Mouse (Mus musculus) E14TG2a.4 (cell line): ENCODE data around the gene Ryr2.

Experiments used
- CTCF ChIP-seq: conservative IDR thresholded peaks from 2 replicates; pipeline ENCODE4 v1.5.1; 2014; ENCODE audit warnings: low read length
- NANOG ChIP-seq: IDR thresholded peaks from 2 replicates; pipeline ENCODE4 v1.6.1; 2014; ENCODE audit warnings: borderline replicate concordance, low read length, mixed read lengths
- POU5F1 ChIP-seq: IDR thresholded peaks from 2 replicates; pipeline ENCODE4 v1.6.1; 2014; ENCODE audit warnings: low read length, borderline replicate concordance

- no peak for TF ChIP-seq CTCF
- TF ChIP-seq NANOG: no peak
- TF ChIP-seq POU5F1: no peak
These were observed 147.1 kb downstream of the Ryr2 start for GRCm38 (mm10) chr13:11959488-11960174.
